Mouse (Mus musculus) skeletal muscle tissue, adult 2 months (tissue): ENCODE results near the gene Chchd10.

Experiments used
- DNase-seq: peaks from one replicate; pipeline ENCODE4 v3.0.0-alpha.2; 2012; ENCODE audit warnings: low read depth, low spot score

Chchd10 gene

DNA sequence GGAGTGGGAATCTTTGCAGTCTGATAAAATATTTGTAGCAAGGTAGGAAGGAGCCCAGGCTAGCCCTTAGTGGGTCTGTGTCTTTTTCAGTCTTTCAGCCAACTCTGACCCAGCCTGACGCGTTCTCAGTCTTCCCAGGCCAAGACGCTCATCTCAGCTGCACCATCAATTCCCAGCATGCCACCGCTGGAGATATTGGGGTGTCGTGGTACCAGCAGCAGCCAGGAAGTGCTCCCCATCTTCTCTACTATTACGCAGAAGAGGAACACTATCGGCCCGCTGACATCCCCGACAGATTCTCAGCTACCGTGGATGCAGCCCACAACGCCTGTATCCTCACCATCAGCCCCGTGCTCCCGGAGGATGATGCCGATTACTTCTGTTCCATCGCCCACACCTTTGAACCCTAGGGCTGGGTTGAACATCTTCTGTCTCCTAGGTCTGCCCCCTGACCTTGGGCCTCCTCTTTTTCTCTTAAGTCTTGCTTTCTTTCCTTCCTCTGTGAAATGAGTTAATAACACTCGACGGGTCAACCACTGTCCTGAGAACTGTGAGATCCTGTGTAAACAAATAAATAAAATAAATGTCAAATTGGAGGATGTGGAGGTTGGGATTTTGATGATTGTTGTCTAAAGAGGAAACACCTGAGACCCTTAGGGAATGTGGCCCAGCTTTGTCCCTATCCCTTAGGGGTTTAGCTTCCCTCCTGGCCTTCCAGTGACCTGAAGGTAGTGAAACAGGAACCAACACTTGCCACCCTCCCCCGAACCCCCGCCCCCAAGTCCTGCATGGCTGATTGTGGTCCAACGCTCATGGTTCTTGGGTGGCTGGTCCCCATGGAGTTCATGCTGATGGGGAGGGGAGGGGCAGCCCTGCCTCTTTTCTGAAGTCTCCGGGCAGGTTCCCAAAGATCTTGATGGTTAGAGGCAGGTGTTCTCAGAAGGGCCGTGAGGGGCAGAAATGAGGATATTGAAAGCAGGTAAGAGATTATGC lies 16.4 kb downstream of the Chchd10 start:
- DNase-seq = no peak

DNA sequence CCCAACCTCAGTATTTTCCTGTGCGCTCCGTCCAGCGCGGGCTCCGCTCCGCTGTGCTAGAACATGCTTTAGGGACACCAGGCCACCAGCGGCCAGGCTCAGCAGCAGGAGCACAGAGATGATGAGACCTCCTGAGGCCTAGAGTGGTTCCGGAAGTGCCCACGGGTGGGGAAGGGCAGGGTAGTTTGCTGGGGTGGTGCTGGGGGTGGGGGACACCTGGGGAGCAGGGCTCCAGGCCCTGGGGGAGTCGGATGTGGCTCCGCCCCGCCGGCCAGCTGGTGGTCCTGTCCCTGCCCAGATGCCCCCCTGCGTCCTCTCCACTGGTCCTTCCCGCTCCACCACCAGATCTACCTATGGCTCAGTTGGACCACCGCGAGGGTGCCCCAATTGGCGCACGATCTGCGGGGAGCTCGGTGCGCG lies 17.9 kb downstream of the Chchd10 start:
- DNase-seq = no peak

DNA sequence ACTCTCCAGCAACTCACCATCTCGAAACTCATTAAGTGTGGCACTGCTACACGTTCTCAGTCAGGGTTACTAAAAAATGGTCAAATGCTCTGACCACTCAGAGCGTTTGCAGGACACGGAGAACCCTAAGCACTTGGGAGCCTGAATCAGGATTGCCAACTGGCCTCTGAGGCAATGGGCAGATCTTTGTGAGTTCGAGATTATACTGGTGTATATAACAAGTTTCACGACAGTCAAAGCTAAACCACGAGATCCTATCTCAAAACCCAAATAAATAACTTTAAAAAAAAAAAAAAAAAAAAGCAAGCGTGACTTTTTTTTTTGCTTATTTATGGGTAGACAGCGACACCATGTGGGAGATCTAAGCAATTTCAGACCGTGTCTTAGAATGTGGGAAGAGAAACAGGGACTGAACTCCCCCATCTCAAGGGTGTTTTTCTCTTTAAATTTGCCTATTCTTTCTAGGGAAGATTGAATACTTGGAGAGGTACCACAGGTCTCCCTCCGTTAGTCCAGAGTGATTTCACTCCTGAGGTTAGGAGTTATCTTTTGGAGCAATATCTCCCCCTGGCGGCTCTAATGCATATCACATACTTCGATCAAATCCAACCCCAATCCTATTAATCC lies 18.6 kb downstream of the Chchd10 start:
- DNase-seq = peak; percentile 40

DNA sequence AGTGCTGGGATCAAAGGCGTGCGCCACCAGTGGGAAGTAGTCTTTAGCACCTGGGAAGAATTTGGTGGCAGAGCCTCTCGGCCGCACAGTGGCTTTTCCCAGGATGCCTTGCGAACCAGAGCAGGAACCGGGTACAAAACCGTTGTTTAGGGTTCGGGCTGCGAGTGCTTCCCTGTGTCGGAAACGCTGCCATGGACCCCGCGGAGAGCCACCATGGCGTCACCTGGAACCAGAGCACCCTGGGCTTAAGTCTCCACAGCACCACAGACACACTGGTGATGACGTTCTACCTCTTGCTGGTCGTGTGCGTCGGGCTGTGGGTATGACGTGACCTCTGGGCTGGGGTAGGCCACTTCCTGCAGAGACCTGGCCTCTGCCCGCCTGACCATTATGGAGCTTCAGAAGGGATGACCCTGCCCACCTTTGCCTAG lies 21.5 kb downstream of the Chchd10 start, which contains the start of gene Gm5134:
TSS of gene Gm5134 (plus strand) at position 134 of the 431 bp plus-strand sequence.
- no peak for DNase-seq

DNA sequence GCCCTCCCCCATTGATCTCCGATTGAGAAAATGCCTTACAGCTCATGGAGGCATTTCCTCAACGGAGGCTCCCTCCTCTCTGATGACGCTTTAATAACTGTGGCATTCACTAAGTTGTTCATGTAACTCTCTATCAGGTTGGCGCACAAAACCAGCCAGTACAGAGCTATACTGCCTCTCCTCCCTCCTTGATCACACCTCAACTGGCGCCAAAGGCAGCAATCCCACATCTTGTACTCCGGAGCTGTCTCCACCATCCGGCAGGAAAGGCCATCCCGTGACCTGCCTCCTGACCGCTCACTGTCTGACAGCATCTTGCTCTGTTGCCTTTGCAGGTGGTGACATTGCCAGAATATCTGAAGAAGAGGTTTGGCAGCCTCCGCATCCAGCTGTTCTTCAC lies 40.9 kb downstream of the Chchd10 start:
- no peak for DNase-seq

DNA sequence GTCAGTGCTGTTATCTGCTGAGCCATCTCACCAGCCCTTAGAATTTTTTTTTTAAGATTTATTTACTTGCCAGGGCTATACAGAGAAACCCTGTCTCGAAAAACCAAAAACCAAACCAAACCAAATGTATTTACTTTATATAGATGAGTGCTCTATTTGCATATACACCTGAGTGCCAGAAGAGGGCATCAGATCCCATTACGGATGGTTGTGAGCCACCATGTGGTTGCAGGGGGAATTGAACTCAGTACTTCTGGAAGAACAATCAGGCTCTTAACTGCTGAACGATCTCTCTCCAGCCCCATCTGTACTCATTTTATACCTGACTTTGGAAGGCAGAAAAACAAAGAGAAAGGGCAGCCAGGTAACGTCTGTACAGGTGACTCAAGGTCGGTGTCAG lies 42.3 kb downstream of the Chchd10 start:
- DNase-seq = no peak

DNA sequence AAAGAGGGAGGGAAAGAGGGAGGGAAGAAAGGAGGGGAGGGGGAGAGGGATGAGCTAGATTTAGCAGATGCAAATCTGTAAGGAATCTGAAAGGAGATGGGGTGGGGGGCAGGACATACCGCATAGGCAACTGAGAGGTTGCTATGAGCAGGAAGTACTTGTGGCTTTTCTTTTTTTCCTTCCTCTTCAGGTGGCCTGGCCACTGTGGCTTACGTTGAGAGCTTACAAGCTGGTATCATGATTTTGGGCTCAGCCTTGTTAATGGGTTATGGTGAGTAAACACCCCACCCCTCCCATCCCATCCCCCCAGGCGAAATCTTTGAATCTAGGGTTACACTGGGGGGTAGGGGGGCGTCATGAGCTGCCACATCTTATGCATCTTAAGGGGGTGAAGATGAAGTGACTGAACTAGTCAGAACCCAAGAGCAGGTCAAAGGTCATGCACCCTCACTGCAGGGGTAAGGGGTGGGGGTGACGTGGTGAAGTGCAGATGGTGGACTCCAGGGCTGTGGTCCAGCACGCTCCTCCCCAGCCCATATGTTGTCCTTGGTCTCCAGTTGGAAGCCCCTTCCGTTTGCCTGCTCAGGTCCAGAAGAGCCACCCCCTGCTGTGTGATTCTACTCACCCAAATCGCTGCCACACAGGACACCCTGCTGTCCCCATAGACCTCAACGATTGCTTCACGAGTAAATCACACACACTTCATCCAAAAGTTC lies 45.3 kb downstream of the Chchd10 start:
- no peak for DNase-seq

DNA sequence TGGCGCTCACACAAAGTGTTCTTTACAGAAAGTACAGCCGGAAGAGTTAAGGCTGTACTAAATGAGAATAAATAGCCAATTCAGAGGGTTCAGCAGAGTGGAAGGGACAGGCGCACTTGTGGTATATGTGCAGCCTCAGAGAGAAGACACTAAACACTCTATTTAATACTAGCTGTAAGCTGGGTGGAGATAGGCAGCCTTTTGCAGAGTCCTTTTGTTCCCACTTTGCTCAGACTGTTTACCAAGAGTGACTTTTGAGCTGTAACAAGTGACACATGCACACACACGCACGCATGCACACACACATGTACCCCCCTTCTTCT lies 45.9 kb downstream of the Chchd10 start:
- DNase-seq = no peak

DNA sequence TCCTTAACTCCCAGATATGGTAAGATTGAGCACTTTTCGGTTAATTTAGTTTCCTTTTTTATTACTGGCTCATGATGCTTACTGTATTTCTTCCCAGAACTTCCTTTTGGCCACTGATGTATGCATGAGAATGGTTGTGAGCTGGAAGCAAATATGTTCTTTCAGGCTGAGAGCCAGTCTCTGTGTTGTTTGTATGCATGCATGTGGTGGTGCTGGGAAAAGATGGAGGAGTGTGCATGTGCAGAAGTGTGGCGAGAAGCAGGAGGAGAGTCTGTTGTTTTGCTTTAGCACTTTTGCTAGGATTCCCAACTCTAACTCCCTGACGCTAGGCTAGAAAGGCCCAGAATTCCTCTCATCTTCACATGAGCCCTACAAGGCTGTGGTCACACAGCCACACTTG lies 46.5 kb downstream of the Chchd10 start:
- DNase-seq = no peak
